Mouse (Mus musculus): ENCODE measurements around the gene Cyp26b1. TPM values are rescaled to one million over a fixed set of nuclear protein-coding genes. Genes with fewer than 3 reads are reported as not detected.
A peak's percentile ranks its signal among the peaks of the same experiment; 100 is the strongest.

Cyp26b1 gene
- 1.6 and 1.7 TPM in 2 replicates for polyA plus RNA-seq (2015; fragmentation: Nextera tagmentation; extraction: Ambion mirVana)

DNA sequence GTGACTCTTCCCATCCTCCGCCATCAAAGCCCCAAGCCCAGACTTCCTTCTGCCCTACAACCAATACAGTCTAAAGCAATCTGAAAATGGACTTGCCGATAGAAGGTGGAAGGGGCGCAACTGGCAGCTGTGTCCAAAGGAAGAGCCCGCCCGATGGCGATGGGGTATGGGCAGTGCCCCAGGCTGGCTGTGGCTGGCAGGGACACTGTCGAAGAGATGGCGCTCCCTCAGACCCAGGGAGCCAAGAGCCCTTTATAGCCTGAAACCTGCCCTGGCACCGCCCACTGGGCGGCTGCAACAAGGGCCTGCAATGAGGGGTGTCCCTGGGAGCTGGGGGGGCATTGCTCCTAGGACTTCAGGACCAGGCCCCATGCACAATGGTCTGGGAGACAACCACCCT is at the start of gene Cyp26b1:
Gene Cyp26b1, minus strand, starts transcription at position 216 of the 400 bp plus-strand sequence.
- Histone ChIP-seq H3K4me2 (ENCODE audit: low read depth, low read length) (no peak within 1 kb of the TSS), H3K9ac (ENCODE audit: low read length) (no peak within 1 kb of the TSS), H3K27me3 (ENCODE audit: control insufficient read depth, insufficient read depth, low read length) (peaks cover 14% of the 10 kb centered on the region), H3K4me1 (ENCODE audit: control insufficient read depth, insufficient read depth, low read length) (peaks cover 15% of the 10 kb centered on the region), H3K27ac (ENCODE audit: low read length) (no peak within 1 kb of the TSS), H3K36me3 (ENCODE audit: control insufficient read depth, insufficient read depth, low read length) (no peaks in the 10 kb centered on the region), H3K4me3 (replicated peaks; ENCODE audit: low read length) (no peak within 1 kb of the TSS), H3K9me3 (replicated peaks; ENCODE audit: control insufficient read depth, low read length) (no peaks in the 10 kb centered on the region)
- no peak for ATAC-seq (ENCODE audit: insufficient read depth, low FRiP score)
- 91% methylated on average over 10 of the region's 10 CpGs for WGBS

DNA sequence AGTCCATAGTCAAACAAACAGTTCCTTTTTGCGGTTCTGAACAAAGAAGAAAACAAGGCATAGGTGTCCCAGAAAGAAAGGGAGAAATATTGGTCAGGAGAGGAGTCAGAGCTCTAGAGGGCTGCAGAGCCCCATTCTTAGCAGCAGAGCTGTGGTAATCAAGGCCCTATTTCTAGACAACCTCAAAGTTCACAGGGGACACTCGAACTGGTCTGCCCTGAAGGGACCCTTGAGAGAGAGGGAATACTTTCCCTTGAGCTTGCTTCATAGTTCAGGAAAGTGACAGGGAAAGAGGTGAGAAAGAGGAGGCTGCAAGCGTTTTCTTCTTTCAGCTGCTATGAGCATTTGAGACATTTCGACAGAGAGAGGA is 47.3 kb upstream of the Cyp26b1 start:
- no peak overlapping the region for H3K9ac ChIP-seq (ENCODE audit: low read length)
- 31% methylated on average over 4 of the region's 4 CpGs for WGBS
- H3K4me3 ChIP-seq (replicated peaks; ENCODE audit: low read length) = no peak overlapping the region
- ATAC-seq (ENCODE audit: insufficient read depth, low FRiP score) = no peak
- no peak overlapping the region for H3K4me2 ChIP-seq (ENCODE audit: low read depth, low read length)
- peak overlapping the region; percentile 36; the same call in 1 of the 2 replicates for H3K27ac ChIP-seq (ENCODE audit: low read length)
- H3K27me3 ChIP-seq (ENCODE audit: control insufficient read depth, insufficient read depth, low read length) = no peaks in the 10 kb centered on the region
- no peaks in the 10 kb centered on the region for H3K36me3 ChIP-seq (ENCODE audit: control insufficient read depth, insufficient read depth, low read length)
- peaks cover 22% of the 10 kb centered on the region for H3K4me1 ChIP-seq (ENCODE audit: control insufficient read depth, insufficient read depth, low read length)
- H3K9me3 ChIP-seq (replicated peaks; ENCODE audit: control insufficient read depth, low read length) = no peaks in the 10 kb centered on the region

DNA sequence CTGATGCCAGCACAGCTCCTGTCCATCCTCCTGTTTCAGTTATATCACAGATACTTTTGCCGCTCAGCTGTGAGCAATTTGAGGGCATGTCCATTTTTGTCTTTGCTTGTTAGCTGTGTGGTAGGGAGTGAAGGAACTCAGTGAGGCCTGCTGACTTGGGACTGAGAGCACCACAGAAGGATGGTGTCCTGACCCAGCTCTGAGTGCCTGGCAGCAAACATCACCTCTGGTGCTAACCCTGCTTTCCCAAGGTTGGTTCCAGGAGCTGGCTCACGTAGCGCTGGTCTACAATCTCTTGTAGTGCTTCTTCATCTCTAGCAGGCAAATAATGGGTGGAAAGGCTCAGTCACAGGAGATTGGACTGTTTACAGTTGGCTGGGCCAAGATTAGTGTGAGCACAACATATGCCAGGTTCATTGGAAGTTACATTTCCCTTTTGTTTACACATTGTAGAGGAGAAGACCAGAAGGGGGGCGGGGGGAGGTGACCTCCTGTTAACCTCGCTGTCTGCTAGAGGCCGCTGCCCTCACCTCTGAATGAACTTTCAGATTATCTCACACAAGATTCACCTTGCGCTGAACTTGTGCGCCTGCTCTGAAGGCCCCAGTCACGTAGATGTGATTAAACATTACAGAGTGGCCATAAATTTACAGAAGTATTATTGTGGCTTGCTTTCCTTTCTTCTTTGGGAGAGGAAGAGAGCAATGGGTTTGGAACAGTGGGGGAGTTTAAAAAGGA is 46.8 kb upstream of the Cyp26b1 start:
- H3K27me3 ChIP-seq (ENCODE audit: control insufficient read depth, insufficient read depth, low read length) = no peaks in the 10 kb centered on the region
- no peaks in the 10 kb centered on the region for H3K9me3 ChIP-seq (replicated peaks; ENCODE audit: control insufficient read depth, low read length)
- no peaks in the 10 kb centered on the region for H3K36me3 ChIP-seq (ENCODE audit: control insufficient read depth, insufficient read depth, low read length)
- H3K4me2 ChIP-seq (ENCODE audit: low read depth, low read length) = no peak overlapping the region
- H3K4me3 ChIP-seq (replicated peaks; ENCODE audit: low read length) = no peak overlapping the region
- peaks cover 22% of the 10 kb centered on the region for H3K4me1 ChIP-seq (ENCODE audit: control insufficient read depth, insufficient read depth, low read length)
- H3K27ac ChIP-seq (ENCODE audit: low read length) = peak overlapping the region; percentile 51; the same call in 1 of the 2 replicates
- H3K9ac ChIP-seq (ENCODE audit: low read length) = no peak overlapping the region
- 17% methylated on average over 9 of the region's 9 CpGs for WGBS
- peak; percentile 92 for ATAC-seq (ENCODE audit: insufficient read depth, low FRiP score)

DNA sequence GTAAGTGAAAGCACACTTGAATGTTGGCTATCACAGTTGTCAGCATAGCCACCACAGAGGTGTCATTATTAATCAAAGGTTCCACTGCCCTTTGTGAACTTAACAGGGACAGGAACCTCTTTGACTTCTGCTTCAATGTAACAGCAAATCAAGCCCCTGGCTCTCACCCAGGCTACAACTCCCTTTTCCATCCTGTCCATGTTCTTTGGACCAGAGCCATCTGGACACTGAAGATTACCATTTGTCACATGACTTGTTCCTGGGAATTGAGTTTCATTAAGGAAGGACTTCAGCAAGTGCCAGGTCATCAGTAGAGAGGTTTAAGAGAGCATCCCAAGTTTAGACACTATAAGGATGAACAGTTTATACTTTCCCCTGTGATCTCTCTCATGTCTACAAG is 44.5 kb upstream of the Cyp26b1 start:
- Histone ChIP-seq H3K27me3 (ENCODE audit: control insufficient read depth, insufficient read depth, low read length) (no peaks in the 10 kb centered on the region), H3K36me3 (ENCODE audit: control insufficient read depth, insufficient read depth, low read length) (no peaks in the 10 kb centered on the region), H3K4me2 (ENCODE audit: low read depth, low read length) (no peak overlapping the region), H3K9ac (ENCODE audit: low read length) (no peak overlapping the region), H3K9me3 (replicated peaks; ENCODE audit: control insufficient read depth, low read length) (no peaks in the 10 kb centered on the region), H3K27ac (ENCODE audit: low read length) (no peak overlapping the region), H3K4me3 (replicated peaks; ENCODE audit: low read length) (no peak overlapping the region), H3K4me1 (ENCODE audit: control insufficient read depth, insufficient read depth, low read length) (peaks cover 22% of the 10 kb centered on the region)
- no peak for ATAC-seq (ENCODE audit: insufficient read depth, low FRiP score)

DNA sequence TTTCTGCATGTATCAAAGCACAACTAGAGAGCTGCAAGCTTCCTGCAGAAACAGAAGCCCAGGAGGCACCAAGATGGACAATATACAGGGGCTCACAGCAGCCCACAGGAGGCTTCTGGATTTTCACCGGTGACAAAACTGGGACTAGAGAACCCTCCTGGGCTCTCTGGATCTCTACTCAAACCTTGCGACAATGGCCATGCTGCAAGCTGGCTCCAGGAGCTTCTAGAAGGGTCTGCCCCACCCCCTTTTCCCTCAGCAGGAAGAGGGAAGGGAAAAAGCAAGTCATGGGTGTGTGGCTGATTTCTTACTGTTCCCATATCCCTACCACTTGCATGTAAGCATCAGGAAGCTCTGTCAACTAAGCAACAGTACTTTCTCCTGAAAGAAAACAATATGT is 37.9 kb upstream of the Cyp26b1 start:
- Histone ChIP-seq H3K4me2 (ENCODE audit: low read depth, low read length) (no peak overlapping the region), H3K9ac (ENCODE audit: low read length) (no peak overlapping the region), H3K9me3 (replicated peaks; ENCODE audit: control insufficient read depth, low read length) (no peaks in the 10 kb centered on the region), H3K4me3 (replicated peaks; ENCODE audit: low read length) (no peak overlapping the region), H3K36me3 (ENCODE audit: control insufficient read depth, insufficient read depth, low read length) (no peaks in the 10 kb centered on the region), H3K27ac (ENCODE audit: low read length) (no peak overlapping the region), H3K4me1 (ENCODE audit: control insufficient read depth, insufficient read depth, low read length) (peaks cover 5% of the 10 kb centered on the region), H3K27me3 (ENCODE audit: control insufficient read depth, insufficient read depth, low read length) (no peaks in the 10 kb centered on the region)
- ATAC-seq (ENCODE audit: insufficient read depth, low FRiP score) = no peak
- 86% methylated on average over 2 of the region's 2 CpGs for WGBS

DNA sequence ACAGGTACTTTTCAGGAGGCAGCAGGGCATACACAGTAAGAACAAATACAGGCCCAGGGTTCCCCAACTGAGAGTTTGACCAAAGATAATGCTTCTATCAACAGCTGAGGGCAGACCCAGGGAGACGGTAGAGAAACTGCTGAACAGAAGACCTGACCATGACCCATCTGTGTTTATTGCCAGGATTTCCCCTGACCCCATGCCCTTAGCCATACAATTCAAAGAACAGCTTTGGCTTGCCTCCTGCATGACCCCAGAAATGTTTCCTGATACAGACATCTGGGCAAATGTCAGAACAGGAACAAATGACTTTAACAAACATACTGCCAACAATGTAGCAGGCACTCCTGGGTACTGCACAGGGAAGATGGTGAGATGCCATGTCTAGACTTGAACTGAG is 36.6 kb upstream of the Cyp26b1 start:
- WGBS = 12% methylated on average over 1 of the region's 1 CpGs
- H3K9me3 ChIP-seq (replicated peaks; ENCODE audit: control insufficient read depth, low read length) = no peaks in the 10 kb centered on the region
- no peak overlapping the region for H3K27ac ChIP-seq (ENCODE audit: low read length)
- ATAC-seq (ENCODE audit: insufficient read depth, low FRiP score) = no peak
- H3K4me3 ChIP-seq (replicated peaks; ENCODE audit: low read length) = no peak overlapping the region
- peaks cover 5% of the 10 kb centered on the region for H3K4me1 ChIP-seq (ENCODE audit: control insufficient read depth, insufficient read depth, low read length)
- H3K36me3 ChIP-seq (ENCODE audit: control insufficient read depth, insufficient read depth, low read length) = no peaks in the 10 kb centered on the region
- H3K9ac ChIP-seq (ENCODE audit: low read length) = no peak overlapping the region
- H3K27me3 ChIP-seq (ENCODE audit: control insufficient read depth, insufficient read depth, low read length) = no peaks in the 10 kb centered on the region
- H3K4me2 ChIP-seq (ENCODE audit: low read depth, low read length) = no peak overlapping the region

DNA sequence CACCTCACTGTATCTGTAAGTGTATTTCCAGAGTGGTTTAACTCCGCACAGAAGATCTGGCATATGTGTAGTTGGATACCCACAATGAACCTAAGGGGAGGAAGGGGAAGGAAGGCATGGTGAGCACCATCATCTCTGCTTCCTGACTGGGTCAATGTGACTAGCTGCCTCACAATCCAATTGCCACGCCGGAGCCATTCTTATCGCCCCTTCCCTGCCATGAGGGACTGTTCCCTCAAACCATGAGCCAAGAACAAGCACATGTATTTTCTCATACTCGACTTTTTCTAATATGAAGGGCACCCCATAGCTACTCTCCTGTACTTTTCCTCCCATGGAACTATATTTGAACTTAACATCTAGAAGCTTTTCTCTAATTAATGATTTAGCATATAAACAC is 35.1 kb upstream of the Cyp26b1 start:
- H3K4me1 ChIP-seq (ENCODE audit: control insufficient read depth, insufficient read depth, low read length) = peaks cover 5% of the 10 kb centered on the region
- H3K27me3 ChIP-seq (ENCODE audit: control insufficient read depth, insufficient read depth, low read length) = no peaks in the 10 kb centered on the region
- H3K4me2 ChIP-seq (ENCODE audit: low read depth, low read length) = no peak overlapping the region
- 84% methylated on average over 5 of the region's 5 CpGs for WGBS
- no peak overlapping the region for H3K4me3 ChIP-seq (replicated peaks; ENCODE audit: low read length)
- no peak for ATAC-seq (ENCODE audit: insufficient read depth, low FRiP score)
- H3K9ac ChIP-seq (ENCODE audit: low read length) = no peak overlapping the region
- H3K36me3 ChIP-seq (ENCODE audit: control insufficient read depth, insufficient read depth, low read length) = no peaks in the 10 kb centered on the region
- H3K9me3 ChIP-seq (replicated peaks; ENCODE audit: control insufficient read depth, low read length) = no peaks in the 10 kb centered on the region
- H3K27ac ChIP-seq (ENCODE audit: low read length) = no peak overlapping the region

DNA sequence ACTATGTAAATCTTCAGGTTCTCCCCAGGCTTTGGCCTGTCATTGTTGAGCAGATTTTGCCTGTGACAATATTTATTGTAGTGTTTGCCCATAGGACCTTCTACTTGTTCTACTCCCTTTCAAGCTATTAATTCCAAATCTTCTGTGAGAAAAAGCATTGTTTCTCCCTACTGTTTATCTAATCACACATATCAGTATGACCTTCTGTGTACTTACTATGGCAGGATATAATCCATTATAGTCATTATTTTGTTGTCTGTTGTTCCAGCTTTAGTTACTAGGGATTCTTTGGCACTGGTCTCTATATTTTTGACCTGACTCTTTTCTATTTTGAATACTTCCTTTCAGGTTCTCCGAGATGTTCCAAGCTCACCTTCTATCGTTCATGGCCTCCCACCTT is 32.7 kb upstream of the Cyp26b1 start:
- no peak for ATAC-seq (ENCODE audit: insufficient read depth, low FRiP score)
- Histone ChIP-seq H3K9ac (ENCODE audit: low read length) (no peak overlapping the region), H3K36me3 (ENCODE audit: control insufficient read depth, insufficient read depth, low read length) (no peaks in the 10 kb centered on the region), H3K9me3 (replicated peaks; ENCODE audit: control insufficient read depth, low read length) (no peaks in the 10 kb centered on the region), H3K27ac (ENCODE audit: low read length) (no peak overlapping the region), H3K4me3 (replicated peaks; ENCODE audit: low read length) (no peak overlapping the region), H3K27me3 (ENCODE audit: control insufficient read depth, insufficient read depth, low read length) (no peaks in the 10 kb centered on the region), H3K4me1 (ENCODE audit: control insufficient read depth, insufficient read depth, low read length) (peaks cover 7% of the 10 kb centered on the region), H3K4me2 (ENCODE audit: low read depth, low read length) (no peak overlapping the region)
- 79% methylated on average over 2 of the region's 2 CpGs for WGBS

DNA sequence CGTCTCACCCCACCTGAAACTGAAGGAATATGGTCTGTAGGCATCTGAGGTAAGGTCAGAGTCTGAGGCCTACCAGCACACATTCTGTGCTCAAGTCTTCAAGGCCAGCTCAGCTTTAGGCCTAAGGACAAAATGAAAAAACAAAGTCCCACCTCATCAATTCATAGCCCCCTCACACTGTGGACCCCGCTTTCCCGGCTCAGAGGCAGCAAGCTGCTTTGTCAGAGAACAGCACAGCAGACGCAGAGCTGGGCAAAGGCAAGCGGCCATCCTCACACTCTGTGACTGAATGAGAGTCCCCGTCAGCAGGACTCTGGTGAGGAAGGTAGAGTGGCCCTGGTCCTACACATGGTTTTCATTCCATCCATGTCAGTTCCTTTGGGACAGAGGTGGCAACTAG is 25.5 kb upstream of the Cyp26b1 start:
- no peak overlapping the region for H3K4me2 ChIP-seq (ENCODE audit: low read depth, low read length)
- no peaks in the 10 kb centered on the region for H3K36me3 ChIP-seq (ENCODE audit: control insufficient read depth, insufficient read depth, low read length)
- H3K27me3 ChIP-seq (ENCODE audit: control insufficient read depth, insufficient read depth, low read length) = no peaks in the 10 kb centered on the region
- H3K27ac ChIP-seq (ENCODE audit: low read length) = no peak overlapping the region
- no peak for ATAC-seq (ENCODE audit: insufficient read depth, low FRiP score)
- H3K4me1 ChIP-seq (ENCODE audit: control insufficient read depth, insufficient read depth, low read length) = 0 out of 2 replicates have a peak, but pooled peaks cover 2% of the 10 kb centered on the region
- no peaks in the 10 kb centered on the region for H3K9me3 ChIP-seq (replicated peaks; ENCODE audit: control insufficient read depth, low read length)
- H3K9ac ChIP-seq (ENCODE audit: low read length) = no peak overlapping the region
- H3K4me3 ChIP-seq (replicated peaks; ENCODE audit: low read length) = no peak overlapping the region
- 93% methylated on average over 6 of the region's 6 CpGs for WGBS

Data from stomach, embryonic 16.5 days (tissue).